Mouse (Mus musculus): Measurements from ENCODE around the gene Tmem17. TPM values are rescaled to one million over a fixed set of nuclear protein-coding genes. Genes with fewer than 3 reads are reported as not detected.
A peak's percentile ranks its signal among the peaks of the same experiment; 100 is the strongest.

Tmem17 gene
- 6.1 and 6.5 TPM in 2 replicates for polyA plus RNA-seq (2015; fragmentation: Nextera tagmentation; extraction: Ambion mirVana)

GRCm38 (mm10) chr11:22512038-22513001, at the start of gene Tmem17:
TSS of gene Tmem17 (plus strand) at chr11:22512088.
- peak; percentile 43; the same call in 1 of the 2 replicates for TF ChIP-seq CTCF (IDR thresholded peaks at IDR 0.05; ENCODE audit: low read depth)
- H3K4me1 ChIP-seq (replicated peaks; ENCODE audit: control insufficient read depth, insufficient read depth, low read length), result no peaks in the 10 kb centered on the region
- H3K27ac ChIP-seq (ENCODE audit: low read depth, low read length), result peak within 1 kb of the TSS; percentile 85
- ATAC-seq, result peak; percentile 97
- H3K4me2 ChIP-seq (replicated peaks; ENCODE audit: low read depth), result peak within 1 kb of the TSS; percentile 69
- H3K4me3 ChIP-seq (ENCODE audit: low read depth, low read length), result peak within 1 kb of the TSS; percentile 66
- H3K27me3 ChIP-seq (replicated peaks; ENCODE audit: control insufficient read depth, insufficient read depth, low read length), result no peaks in the 10 kb centered on the region
- WGBS, result under 1% methylated on average over 73 of the region's 73 CpGs
- H3K36me3 ChIP-seq (ENCODE audit: control insufficient read depth, insufficient read depth), result no peaks in the 10 kb centered on the region
- 0 out of 2 replicates have a peak, but pooled peaks cover 3% of the 10 kb centered on the region for H3K9me3 ChIP-seq (ENCODE audit: control insufficient read depth)
- H3K9ac ChIP-seq (ENCODE audit: low read depth, low read length), result peak within 1 kb of the TSS; percentile 85

DNA sequence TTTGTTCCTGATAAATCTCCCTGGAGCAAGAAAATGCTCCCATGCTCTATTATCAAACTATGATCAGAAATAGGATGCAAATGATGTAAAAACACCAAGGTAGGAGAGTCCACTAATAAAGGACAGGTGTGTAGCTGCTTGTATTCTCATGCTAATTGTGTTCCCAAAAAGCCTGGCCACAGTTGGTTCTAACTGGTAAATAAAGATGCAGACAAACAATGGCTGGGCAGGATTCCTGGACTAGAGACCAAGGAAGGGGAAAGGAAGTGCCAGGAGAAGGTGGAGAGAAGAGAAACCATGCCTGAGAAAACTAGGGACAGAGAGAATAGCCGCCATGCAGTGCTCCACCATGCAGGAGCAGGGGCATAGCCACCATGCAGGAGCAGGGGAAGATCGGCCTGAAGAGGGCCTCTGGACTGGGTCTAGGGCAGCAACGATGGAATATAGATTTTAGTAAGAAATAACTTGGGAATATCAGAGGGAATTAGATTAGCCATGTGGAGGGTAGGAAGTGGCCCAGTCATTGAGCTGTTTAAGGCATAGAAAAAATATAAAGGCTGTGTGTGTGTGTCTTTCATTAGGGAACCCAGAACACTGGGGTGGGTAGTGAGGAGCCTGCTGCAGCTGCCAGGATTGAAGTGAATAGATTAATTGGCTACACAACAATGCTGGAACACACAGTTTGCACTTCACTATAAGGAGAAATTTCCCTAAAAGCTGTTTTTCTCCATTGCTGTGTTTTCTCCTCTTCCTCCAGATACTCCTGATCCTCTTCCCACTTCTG, 31.9 kb upstream of the Tmem17 start:
- Histone ChIP-seq H3K27ac (ENCODE audit: low read depth, low read length) (no peak overlapping the region), H3K4me1 (replicated peaks; ENCODE audit: control insufficient read depth, insufficient read depth, low read length) (no peaks in the 10 kb centered on the region), H3K36me3 (ENCODE audit: control insufficient read depth, insufficient read depth) (no peaks in the 10 kb centered on the region), H3K27me3 (replicated peaks; ENCODE audit: control insufficient read depth, insufficient read depth, low read length) (no peaks in the 10 kb centered on the region), H3K9ac (ENCODE audit: low read depth, low read length) (no peak overlapping the region), H3K4me3 (ENCODE audit: low read depth, low read length) (no peak overlapping the region), H3K4me2 (replicated peaks; ENCODE audit: low read depth) (no peak overlapping the region), H3K9me3 (ENCODE audit: control insufficient read depth) (no peaks in the 10 kb centered on the region)
- 79% methylated on average over 3 of the region's 3 CpGs for WGBS
- TF ChIP-seq CTCF (IDR thresholded peaks at IDR 0.05; ENCODE audit: low read depth), result no peak
- ATAC-seq, result no peak

GRCm38 (mm10) chr11:22481639-22482361, 30.1 kb upstream of the Tmem17 start:
- H3K27ac ChIP-seq (ENCODE audit: low read depth, low read length), result no peak overlapping the region
- H3K27me3 ChIP-seq (replicated peaks; ENCODE audit: control insufficient read depth, insufficient read depth, low read length), result no peaks in the 10 kb centered on the region
- 89% methylated on average over 1 of the region's 1 CpGs for WGBS
- TF ChIP-seq CTCF (IDR thresholded peaks at IDR 0.05; ENCODE audit: low read depth), result no peak
- no peak overlapping the region for H3K9ac ChIP-seq (ENCODE audit: low read depth, low read length)
- no peak for ATAC-seq
- H3K4me2 ChIP-seq (replicated peaks; ENCODE audit: low read depth), result no peak overlapping the region
- H3K4me1 ChIP-seq (replicated peaks; ENCODE audit: control insufficient read depth, insufficient read depth, low read length), result no peaks in the 10 kb centered on the region
- no peaks in the 10 kb centered on the region for H3K9me3 ChIP-seq (ENCODE audit: control insufficient read depth)
- H3K36me3 ChIP-seq (ENCODE audit: control insufficient read depth, insufficient read depth), result no peaks in the 10 kb centered on the region
- no peak overlapping the region for H3K4me3 ChIP-seq (ENCODE audit: low read depth, low read length)

DNA sequence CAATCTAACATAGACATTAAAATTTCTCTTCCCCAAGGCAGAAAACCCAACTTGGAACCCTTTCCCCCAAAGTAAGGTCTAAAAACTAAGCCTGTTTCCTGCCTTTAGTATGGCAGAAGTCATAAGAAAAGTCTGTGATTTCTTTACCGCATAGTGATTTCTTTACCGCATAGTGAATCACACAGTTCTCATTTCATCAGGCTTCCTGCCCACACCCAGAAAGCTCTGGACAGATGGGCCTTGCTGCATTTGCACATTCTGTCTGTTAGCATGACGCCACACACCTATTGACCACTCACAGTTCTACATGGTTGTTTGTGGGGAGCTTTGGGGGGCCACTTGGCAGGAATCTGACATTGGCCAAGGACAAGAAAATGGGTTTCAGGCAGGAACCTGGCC, 29.5 kb upstream of the Tmem17 start:
- no peak for TF ChIP-seq CTCF (IDR thresholded peaks at IDR 0.05; ENCODE audit: low read depth)
- H3K4me1 ChIP-seq (replicated peaks; ENCODE audit: control insufficient read depth, insufficient read depth, low read length), result no peaks in the 10 kb centered on the region
- H3K4me2 ChIP-seq (replicated peaks; ENCODE audit: low read depth), result no peak overlapping the region
- no peak for ATAC-seq
- H3K36me3 ChIP-seq (ENCODE audit: control insufficient read depth, insufficient read depth), result no peaks in the 10 kb centered on the region
- no peak overlapping the region for H3K9ac ChIP-seq (ENCODE audit: low read depth, low read length)
- no peak overlapping the region for H3K4me3 ChIP-seq (ENCODE audit: low read depth, low read length)
- no peak overlapping the region for H3K27ac ChIP-seq (ENCODE audit: low read depth, low read length)
- 93% methylated on average over 3 of the region's 3 CpGs for WGBS
- no peaks in the 10 kb centered on the region for H3K9me3 ChIP-seq (ENCODE audit: control insufficient read depth)
- no peaks in the 10 kb centered on the region for H3K27me3 ChIP-seq (replicated peaks; ENCODE audit: control insufficient read depth, insufficient read depth, low read length)

DNA sequence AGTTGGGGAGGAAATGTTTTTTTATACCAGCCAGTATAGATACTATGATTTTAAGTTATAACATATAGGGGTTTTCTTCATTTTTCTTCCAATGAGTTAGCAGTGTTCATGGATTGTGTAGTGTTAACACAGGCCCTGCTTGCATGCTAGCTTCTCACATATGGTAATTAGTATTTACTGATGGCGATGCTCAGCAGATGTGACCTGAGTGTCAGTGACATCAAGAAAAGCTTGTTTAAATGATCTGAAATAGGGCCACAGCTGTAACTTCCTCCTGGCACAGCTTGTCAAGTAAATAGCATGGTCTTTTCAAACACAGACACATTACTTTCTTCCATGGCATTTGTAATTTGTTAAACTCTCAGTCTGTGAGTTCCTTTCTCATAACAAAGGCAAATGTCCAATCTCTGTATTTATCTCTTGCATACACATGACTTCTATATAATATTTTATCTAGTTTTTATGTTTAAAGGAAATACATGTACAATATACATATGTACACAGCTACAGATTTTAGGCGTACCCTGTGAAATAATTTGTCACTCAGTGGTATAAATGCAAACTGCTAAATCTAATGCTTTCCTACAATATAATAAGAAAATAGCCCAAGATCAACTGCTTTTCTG, 18.1 kb upstream of the Tmem17 start:
- H3K4me1 ChIP-seq (replicated peaks; ENCODE audit: control insufficient read depth, insufficient read depth, low read length), result no peaks in the 10 kb centered on the region
- H3K4me3 ChIP-seq (ENCODE audit: low read depth, low read length), result no peak overlapping the region

More for the DNA sequence above, 18.1 kb upstream of the Tmem17 start:
- no peaks in the 10 kb centered on the region for H3K9me3 ChIP-seq (ENCODE audit: control insufficient read depth)
- H3K27me3 ChIP-seq (replicated peaks; ENCODE audit: control insufficient read depth, insufficient read depth, low read length), result no peaks in the 10 kb centered on the region
- WGBS, result 68% methylated on average over 2 of the region's 2 CpGs
- TF ChIP-seq CTCF (IDR thresholded peaks at IDR 0.05; ENCODE audit: low read depth), result no peak
- H3K27ac ChIP-seq (ENCODE audit: low read depth, low read length), result no peak overlapping the region
- no peak overlapping the region for H3K9ac ChIP-seq (ENCODE audit: low read depth, low read length)
- no peak for ATAC-seq
- no peaks in the 10 kb centered on the region for H3K36me3 ChIP-seq (ENCODE audit: control insufficient read depth, insufficient read depth)
- H3K4me2 ChIP-seq (replicated peaks; ENCODE audit: low read depth), result no peak overlapping the region
